Mouse (Mus musculus): ENCODE results near the gene Pde10a. TPM values are rescaled to one million over a fixed set of nuclear protein-coding genes. Genes with fewer than 3 reads are reported as not detected.
A peak's percentile ranks its signal among the peaks of the same experiment; 100 is the strongest.

Pde10a gene
- polyA plus RNA-seq, 1 experiment from 2014 or later, result 1.5 TPM

- peaks cover 23% of the 10 kb centered on the region for H3K4me1 ChIP-seq
- ATAC-seq (ENCODE audit: borderline replicate concordance, extremely low read depth, low FRiP score, low TSS enrichment), result no peak
- H3K9ac ChIP-seq, result no peak overlapping the region
- H3K36me3 ChIP-seq, result no peaks in the 10 kb centered on the region
- no peak overlapping the region for H3K4me3 ChIP-seq
- no peaks in the 10 kb centered on the region for H3K9me3 ChIP-seq
- 81% methylated on average over 8 of the region's 8 CpGs for WGBS
- no peak overlapping the region for H3K4me2 ChIP-seq
- H3K27ac ChIP-seq, result no peak overlapping the region
- no peaks in the 10 kb centered on the region for H3K27me3 ChIP-seq
Observed at GRCm38 (mm10) chr17:8841094-8841493, 315.9 kb downstream of the Pde10a start.

- no peak overlapping the region for H3K4me2 ChIP-seq
- no peak overlapping the region for H3K27ac ChIP-seq
- H3K4me3 ChIP-seq, result no peak overlapping the region
- H3K9me3 ChIP-seq, result no peaks in the 10 kb centered on the region
- ATAC-seq (ENCODE audit: borderline replicate concordance, extremely low read depth, low FRiP score, low TSS enrichment), result no peak
- WGBS, result 70% methylated on average over 8 of the region's 8 CpGs
- no peaks in the 10 kb centered on the region for H3K27me3 ChIP-seq
- no peak overlapping the region for H3K9ac ChIP-seq
- peaks cover 23% of the 10 kb centered on the region for H3K4me1 ChIP-seq
- no peaks in the 10 kb centered on the region for H3K36me3 ChIP-seq
Observed at GRCm38 (mm10) chr17:8841897-8842540, 316.8 kb downstream of the Pde10a start.

- Histone ChIP-seq H3K36me3 (no peaks in the 10 kb centered on the region), H3K4me3 (no peak overlapping the region), H3K4me2 (no peak overlapping the region), H3K9ac (no peak overlapping the region), H3K9me3 (no peaks in the 10 kb centered on the region), H3K4me1 (peaks cover 20% of the 10 kb centered on the region), H3K27me3 (no peaks in the 10 kb centered on the region), H3K27ac (no peak overlapping the region)
- 38% methylated on average over 4 of the region's 4 CpGs for WGBS
- ATAC-seq (ENCODE audit: borderline replicate concordance, extremely low read depth, low FRiP score, low TSS enrichment), result no peak
Observed at GRCm38 (mm10) chr17:8842662-8843061, 317.5 kb downstream of the Pde10a start.

GRCm38 (mm10) chr17:8843941-8844340 lies 318.8 kb downstream of the Pde10a start:
- Histone ChIP-seq H3K4me3 (no peak overlapping the region), H3K9ac (no peak overlapping the region), H3K4me1 (peaks cover 11% of the 10 kb centered on the region), H3K4me2 (no peak overlapping the region), H3K36me3 (no peaks in the 10 kb centered on the region), H3K9me3 (no peaks in the 10 kb centered on the region), H3K27me3 (no peaks in the 10 kb centered on the region), H3K27ac (no peak overlapping the region)
- WGBS, result 85% methylated on average over 7 of the region's 7 CpGs
- no peak for ATAC-seq (ENCODE audit: borderline replicate concordance, extremely low read depth, low FRiP score, low TSS enrichment)

- Histone ChIP-seq H3K9me3 (no peaks in the 10 kb centered on the region), H3K27ac (no peak overlapping the region), H3K4me3 (no peak overlapping the region), H3K9ac (no peak overlapping the region), H3K4me1 (0 out of 2 replicates have a peak, but pooled peaks cover 5% of the 10 kb centered on the region), H3K27me3 (no peaks in the 10 kb centered on the region), H3K36me3 (no peaks in the 10 kb centered on the region), H3K4me2 (no peak overlapping the region)
- ATAC-seq (ENCODE audit: borderline replicate concordance, extremely low read depth, low FRiP score, low TSS enrichment), result no peak
- WGBS, result 47% methylated on average over 6 of the region's 6 CpGs
Observed at GRCm38 (mm10) chr17:8846506-8846905, 321.3 kb downstream of the Pde10a start.

- no peak for ATAC-seq (ENCODE audit: borderline replicate concordance, extremely low read depth, low FRiP score, low TSS enrichment)
- H3K9me3 ChIP-seq, result no peaks in the 10 kb centered on the region
- H3K36me3 ChIP-seq, result no peaks in the 10 kb centered on the region
- 33% methylated on average over 7 of the region's 7 CpGs for WGBS
- no peak overlapping the region for H3K4me3 ChIP-seq
- no peak overlapping the region for H3K27ac ChIP-seq
- no peak overlapping the region for H3K9ac ChIP-seq
- H3K4me1 ChIP-seq, result 0 out of 2 replicates have a peak, but pooled peaks cover 4% of the 10 kb centered on the region
- no peaks in the 10 kb centered on the region for H3K27me3 ChIP-seq
- no peak overlapping the region for H3K4me2 ChIP-seq
Observed at GRCm38 (mm10) chr17:8847558-8847957, 322.4 kb downstream of the Pde10a start.

- WGBS, result 86% methylated on average over 6 of the region's 6 CpGs
- no peak overlapping the region for H3K9ac ChIP-seq
- no peak overlapping the region for H3K4me3 ChIP-seq
- no peak overlapping the region for H3K27ac ChIP-seq
- peaks cover 7% of the 10 kb centered on the region for H3K4me1 ChIP-seq
- no peaks in the 10 kb centered on the region for H3K9me3 ChIP-seq
- H3K27me3 ChIP-seq, result no peaks in the 10 kb centered on the region
- no peak overlapping the region for H3K4me2 ChIP-seq
- no peaks in the 10 kb centered on the region for H3K36me3 ChIP-seq
- ATAC-seq (ENCODE audit: borderline replicate concordance, extremely low read depth, low FRiP score, low TSS enrichment), result no peak
Observed at GRCm38 (mm10) chr17:8851846-8852245, 326.7 kb downstream of the Pde10a start.

GRCm38 (mm10) chr17:8856430-8857371 lies 331.5 kb downstream of the Pde10a start:
- ATAC-seq (ENCODE audit: borderline replicate concordance, extremely low read depth, low FRiP score, low TSS enrichment), result peak; percentile 85; the same call in 1 of the 2 replicates
- 30% methylated on average over 22 of the region's 22 CpGs for WGBS
- no peaks in the 10 kb centered on the region for H3K9me3 ChIP-seq
- H3K9ac ChIP-seq, result no peak overlapping the region
- no peaks in the 10 kb centered on the region for H3K27me3 ChIP-seq
- H3K36me3 ChIP-seq, result no peaks in the 10 kb centered on the region
- peak overlapping the region; percentile 19 for H3K4me3 ChIP-seq
- H3K4me2 ChIP-seq, result peak overlapping the region; percentile 53
- H3K27ac ChIP-seq, result no peak overlapping the region
- peaks cover 16% of the 10 kb centered on the region for H3K4me1 ChIP-seq

GRCm38 (mm10) chr17:8858636-8859421 lies 333.7 kb downstream of the Pde10a start:
- H3K27me3 ChIP-seq, result no peaks in the 10 kb centered on the region
- no peaks in the 10 kb centered on the region for H3K9me3 ChIP-seq
- H3K4me2 ChIP-seq, result peak overlapping the region; percentile 9; the same call in 1 of the 2 replicates
- H3K4me1 ChIP-seq, result peaks cover 16% of the 10 kb centered on the region
- H3K36me3 ChIP-seq, result no peaks in the 10 kb centered on the region
- no peak overlapping the region for H3K9ac ChIP-seq
- no peak overlapping the region for H3K4me3 ChIP-seq
- WGBS, result 64% methylated on average over 23 of the region's 23 CpGs
- ATAC-seq (ENCODE audit: borderline replicate concordance, extremely low read depth, low FRiP score, low TSS enrichment), result no peak
- H3K27ac ChIP-seq, result no peak overlapping the region

- no peaks in the 10 kb centered on the region for H3K9me3 ChIP-seq
- 35% methylated on average over 4 of the region's 4 CpGs for WGBS
- no peak for ATAC-seq (ENCODE audit: borderline replicate concordance, extremely low read depth, low FRiP score, low TSS enrichment)
- H3K27me3 ChIP-seq, result no peaks in the 10 kb centered on the region
- peak overlapping the region; percentile 9; the same call in 1 of the 2 replicates for H3K4me2 ChIP-seq
- H3K9ac ChIP-seq, result no peak overlapping the region
- H3K4me3 ChIP-seq, result no peak overlapping the region
- peaks cover 16% of the 10 kb centered on the region for H3K4me1 ChIP-seq
- H3K36me3 ChIP-seq, result no peaks in the 10 kb centered on the region
- H3K27ac ChIP-seq, result no peak overlapping the region
Observed at GRCm38 (mm10) chr17:8859489-8859888, 334.3 kb downstream of the Pde10a start.

- no peak overlapping the region for H3K27ac ChIP-seq
- WGBS, result 52% methylated on average over 8 of the region's 8 CpGs
Observed at GRCm38 (mm10) chr17:8864638-8865497, 339.7 kb downstream of the Pde10a start.

More at GRCm38 (mm10) chr17:8864638-8865497, 339.7 kb downstream of the Pde10a start:
- Histone ChIP-seq H3K4me1 (peaks cover 7% of the 10 kb centered on the region; the same call in 1 of the 2 replicates), H3K9me3 (no peaks in the 10 kb centered on the region), H3K4me3 (no peak overlapping the region), H3K4me2 (no peak overlapping the region), H3K36me3 (no peaks in the 10 kb centered on the region), H3K27me3 (no peaks in the 10 kb centered on the region), H3K9ac (no peak overlapping the region)
- ATAC-seq (ENCODE audit: borderline replicate concordance, extremely low read depth, low FRiP score, low TSS enrichment), result no peak

All from lung, embryonic 15.5 days (tissue).